Mouse (Mus musculus) spleen, adult 2 months (tissue): ENCODE data around the gene Gpr162.

ENCODE experiments used
- CTCF ChIP-seq: fragments of 200-500 bp; IDR thresholded peaks from 2 replicates; pipeline ENCODE4 v1.5.1; 2011; ENCODE audit warnings: mild to moderate bottlenecking, inconsistent platforms; ENCODE audit not compliant: insufficient read depth, insufficient read length, insufficient replicate concordance; ENCODE audit errors: extremely low read depth
- POLR2A ChIP-seq: fragments of 200-500 bp; IDR thresholded peaks from 2 replicates; pipeline ENCODE4 v1.6.1; 2011; ENCODE audit warnings: low read depth, low read length, inconsistent platforms

DNA sequence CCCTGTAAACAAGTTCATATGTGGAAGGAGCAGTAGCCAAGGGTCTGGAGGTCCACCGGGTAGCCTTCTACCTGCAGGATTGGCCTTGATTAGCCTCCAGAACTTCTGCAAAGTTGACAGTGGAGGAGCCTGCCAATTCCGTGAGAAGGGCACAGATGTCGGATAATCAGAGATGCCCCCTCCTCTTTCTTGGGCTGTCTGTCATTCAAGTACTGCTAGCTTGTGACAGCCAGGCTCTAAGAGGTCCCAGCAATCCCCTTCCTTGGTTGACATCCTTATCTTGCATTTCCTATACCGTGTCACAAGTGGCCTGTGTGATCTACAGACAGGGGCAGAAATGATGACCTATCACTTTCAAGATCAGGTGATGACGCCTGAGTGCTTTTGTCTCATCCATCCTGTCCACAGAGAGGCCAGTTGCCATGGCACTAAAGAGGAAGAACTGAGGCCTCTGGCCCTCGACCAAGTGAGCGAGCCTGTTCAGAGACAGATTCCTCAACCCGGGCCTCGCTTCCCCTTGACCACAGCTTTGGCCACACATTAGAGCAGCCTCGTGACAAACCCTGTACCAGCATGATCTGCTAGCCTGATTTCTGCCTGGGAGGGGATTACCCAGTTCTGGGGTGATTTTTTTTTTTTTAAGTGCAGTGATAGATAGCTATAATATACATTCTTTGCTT is 37.2 kb upstream of the Gpr162 start:
- TF ChIP-seq CTCF: no peak
- TF ChIP-seq POLR2A: no peak
